Mouse (Mus musculus): ENCODE results near the gene Nup50.
A peak's percentile ranks its signal among the peaks of the same experiment; 100 is the strongest.

Gene Nup50

GRCm38 (mm10) chr15:84953259-84953658 lies 30.0 kb downstream of the Nup50 start:
- DNase-seq = no peak

GRCm38 (mm10) chr15:84957851-84958250 lies 34.6 kb downstream of the Nup50 start:
- DNase-seq = peak; percentile 78 to 79

GRCm38 (mm10) chr15:84958331-84958730 lies 35.1 kb downstream of the Nup50 start:
- no peak for DNase-seq

- DNase-seq = no peak
Measured at GRCm38 (mm10) chr15:84959891-84960290, 36.7 kb downstream of the Nup50 start.

GRCm38 (mm10) chr15:84960692-84961091 lies 37.5 kb downstream of the Nup50 start:
- DNase-seq = peak; percentile 52 to 56

- DNase-seq = peak; percentile 58 to 68
Measured at GRCm38 (mm10) chr15:84962518-84962917, 39.3 kb downstream of the Nup50 start.

- no peak for DNase-seq
Measured at GRCm38 (mm10) chr15:84964771-84965170, 41.6 kb downstream of the Nup50 start.

- peak; percentile 43 to 60 for DNase-seq
Measured at GRCm38 (mm10) chr15:84965575-84966360, 42.6 kb downstream of the Nup50 start.

GRCm38 (mm10) chr15:84968534-84968933 lies 45.3 kb downstream of the Nup50 start:
- no peak for DNase-seq

GRCm38 (mm10) chr15:84972860-84973543 lies 49.8 kb downstream of the Nup50 start:
- DNase-seq = peak; percentile 64 to 77

GRCm38 (mm10) chr15:84973544-84973871 lies 50.3 kb downstream of the Nup50 start:
- no peak for DNase-seq

GRCm38 (mm10) chr15:84975729-84976128 lies 52.5 kb downstream of the Nup50 start:
- DNase-seq = no peak

GRCm38 (mm10) chr15:84981609-84982313 lies 58.5 kb downstream of the Nup50 start:
- DNase-seq = peak in 1 of 2 experiments; percentile 16

GRCm38 (mm10) chr15:84982888-84983287 lies 59.7 kb downstream of the Nup50 start:
- DNase-seq = no peak

- peak in 1 of 2 experiments; percentile 17 for DNase-seq
Measured at GRCm38 (mm10) chr15:84983721-84984120, 60.5 kb downstream of the Nup50 start.

- no peak for DNase-seq
Measured at GRCm38 (mm10) chr15:84985516-84986160, 62.4 kb downstream of the Nup50 start.

- peak; percentile 55 to 76 for DNase-seq
Measured at GRCm38 (mm10) chr15:84986171-84987019, 63.2 kb downstream of the Nup50 start.

GRCm38 (mm10) chr15:84987020-84987815 lies 64.0 kb downstream of the Nup50 start:
- DNase-seq = peak; percentile 69 to 73

GRCm38 (mm10) chr15:84987874-84988825 lies 64.9 kb downstream of the Nup50 start, which contains the start of gene 5031439G07Rik:
5031439G07Rik (minus strand) TSS chr15:84988551.
- peak; percentile 93 to 96 for DNase-seq

GRCm38 (mm10) chr15:84989098-84989497 lies 65.9 kb downstream of the Nup50 start:
- DNase-seq = no peak
